Mouse (Mus musculus) liver, embryonic 13.5 days (tissue): ENCODE results near the gene Lrrc45. TPM values are rescaled to one million over a fixed set of nuclear protein-coding genes. Genes with fewer than 3 reads are reported as not detected.
A peak's percentile ranks its signal among the peaks of the same experiment; 100 is the strongest.

Experiments used
- ATAC-seq: fragments of 200-750 bp; cut with Nextera tagmentation; 2 replicates; pipeline ENCODE4 v1.8.0; 2017; ENCODE audit warnings: low read depth, mild to moderate bottlenecking, moderate number of reproducible peaks, moderate library complexity
- DNase-seq: peaks from one replicate; pipeline ENCODE4 v3.0.0; 2022
- H3K27ac ChIP-seq: fragments of 300-500 bp; sonication (generic); 2 replicates; pipeline ENCODE4 v1.5.1; 2015; ENCODE audit warnings: moderate library complexity, mild to moderate bottlenecking, inconsistent platforms
- H3K27me3 ChIP-seq: fragments of 300-500 bp; sonication (generic); 2 replicates; pipeline ENCODE4 v1.6.1; 2015; ENCODE audit warnings: mild to moderate bottlenecking, inconsistent platforms
- H3K36me3 ChIP-seq: fragments of 300-500 bp; sonication (generic); 2 replicates; pipeline ENCODE4 v1.6.1; 2015; ENCODE audit warnings: mild to moderate bottlenecking, inconsistent platforms
- H3K4me1 ChIP-seq: fragments of 300-500 bp; sonication (generic); replicated peaks from 2 replicates; pipeline ENCODE4 v1.6.1; 2015; ENCODE audit warnings: inconsistent platforms
- H3K4me2 ChIP-seq: fragments of 300-500 bp; sonication (generic); 2 replicates; pipeline ENCODE4 v1.6.1; 2015; ENCODE audit warnings: inconsistent platforms, mild to moderate bottlenecking, moderate library complexity
- H3K4me3 ChIP-seq: fragments of 300-500 bp; sonication (generic); replicated peaks from 2 replicates; pipeline ENCODE4 v1.5.1; 2015; ENCODE audit warnings: mild to moderate bottlenecking, inconsistent platforms
- H3K9ac ChIP-seq: fragments of 300-500 bp; sonication (generic); 2 replicates; pipeline ENCODE4 v1.6.1; 2015; ENCODE audit warnings: mild to moderate bottlenecking, inconsistent platforms
- H3K9me3 ChIP-seq: fragments of 300-500 bp; sonication (generic); replicated peaks from 2 replicates; pipeline ENCODE4 v1.6.1; 2016; ENCODE audit warnings: inconsistent platforms
- WGBS: fragments of 180-500 bp; shearing (Covaris S2); methylation state at CpG from one replicate; pipeline ENCODE4 v1.1.7; 2015; ENCODE audit not compliant: insufficient replicate concordance; 5-methylcytosine and 5-hydroxymethylcytosine counted together
- polyA plus RNA-seq: library from polyadenylated mRNA; unstranded; fragments of >200 nt; fragmentation: Nextera tagmentation; extraction: Ambion mirVana; gene quantifications from 2 replicates; pipeline ENCODE4 v1.2.1, GENCODE M21; 2015

Gene Lrrc45
- polyA plus RNA-seq, 1 experiment from 2014 or later, result 13.0 TPM

DNA sequence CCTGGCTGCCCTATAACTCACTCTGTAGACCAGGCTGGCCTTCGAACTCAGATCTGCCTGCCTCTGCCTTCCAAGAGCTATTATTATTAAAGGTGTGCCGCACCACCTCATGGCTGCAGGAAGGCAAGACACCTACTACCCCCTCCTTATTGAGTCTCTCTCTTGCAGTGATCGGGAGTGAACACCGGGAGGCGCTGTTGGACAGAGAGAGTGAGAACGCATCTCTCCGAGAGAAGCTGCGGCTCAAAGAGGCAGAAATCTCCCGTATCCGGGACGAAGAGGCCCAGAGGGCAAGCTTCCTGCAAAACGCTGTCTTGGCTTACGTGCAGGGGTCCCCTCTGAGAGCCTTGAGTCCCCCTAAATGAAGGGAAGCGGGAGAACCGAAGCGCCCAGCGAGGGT lies 6.7 kb downstream of the Lrrc45 start:
- peaks cover 44% of the 10 kb centered on the region for H3K27me3 ChIP-seq
- 13% methylated on average over 17 of the region's 17 CpGs for WGBS
- peaks cover 25% of the 10 kb centered on the region for H3K4me1 ChIP-seq
- DNase-seq (peak; percentile 76), ATAC-seq (no peak)
- H3K36me3 ChIP-seq, result peaks cover 31% of the 10 kb centered on the region
- H3K4me3 ChIP-seq, result peak overlapping the region; percentile 58; the same call in 1 of the 2 replicates
- H3K27ac ChIP-seq, result no peak overlapping the region
- H3K4me2 ChIP-seq, result peak overlapping the region; percentile 81
- no peaks in the 10 kb centered on the region for H3K9me3 ChIP-seq
- H3K9ac ChIP-seq, result no peak overlapping the region

DNA sequence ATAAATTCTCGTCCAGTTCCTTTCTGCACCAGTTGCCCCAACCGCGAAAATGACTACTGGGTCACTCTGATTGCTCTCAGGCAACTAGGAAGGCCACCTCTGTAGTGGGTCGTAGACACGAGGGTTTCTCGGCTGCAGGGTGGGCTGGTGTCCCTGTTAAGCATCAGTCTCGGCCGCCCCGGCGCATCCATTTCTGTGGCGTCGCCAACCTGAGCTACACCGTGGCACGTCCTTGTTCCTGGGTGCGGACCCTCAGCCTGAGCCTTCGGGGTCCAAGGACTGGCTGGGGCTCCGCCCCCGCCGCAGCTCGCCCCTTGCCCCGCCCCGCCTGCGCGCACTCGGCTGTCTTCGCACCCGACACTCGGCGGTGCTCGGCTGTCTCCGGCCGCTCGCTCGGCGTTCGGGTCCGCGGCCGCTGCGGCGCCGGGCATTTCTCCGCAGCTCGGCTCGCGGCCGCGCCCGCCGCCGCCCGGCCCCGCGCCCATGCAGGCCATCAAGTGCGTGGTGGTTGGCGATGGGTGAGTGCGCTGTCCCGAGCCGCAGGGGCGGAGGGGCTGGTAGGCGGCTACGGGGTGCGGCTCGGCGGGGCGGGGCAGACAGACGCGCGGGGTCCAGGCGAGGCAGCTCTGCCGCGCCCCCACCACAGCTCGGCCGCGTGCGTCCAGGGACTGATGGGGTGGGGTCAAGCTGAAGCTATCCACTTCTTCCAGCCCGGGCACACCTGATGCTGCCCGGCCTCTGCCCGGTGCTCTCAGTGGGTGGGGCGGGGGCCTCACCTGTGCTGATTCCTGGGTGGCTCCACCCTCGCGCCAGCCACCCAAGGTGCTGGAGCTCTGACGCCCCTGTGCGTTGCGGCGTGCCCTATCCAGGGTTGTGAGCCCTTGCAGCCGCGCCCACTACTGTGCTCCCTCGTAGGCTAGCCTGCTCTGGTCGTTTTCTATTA lies 7.7 kb downstream of the Lrrc45 start, which contains the start of gene Rac3:
Rac3 (plus strand) TSS at position 347 of the 943 bp plus-strand sequence.
- Histone ChIP-seq H3K27me3 (peaks cover 52% of the 10 kb centered on the region), H3K9ac (peak within 1 kb of the TSS; percentile 61)
- peak; percentile 49 for ATAC-seq

DNA sequence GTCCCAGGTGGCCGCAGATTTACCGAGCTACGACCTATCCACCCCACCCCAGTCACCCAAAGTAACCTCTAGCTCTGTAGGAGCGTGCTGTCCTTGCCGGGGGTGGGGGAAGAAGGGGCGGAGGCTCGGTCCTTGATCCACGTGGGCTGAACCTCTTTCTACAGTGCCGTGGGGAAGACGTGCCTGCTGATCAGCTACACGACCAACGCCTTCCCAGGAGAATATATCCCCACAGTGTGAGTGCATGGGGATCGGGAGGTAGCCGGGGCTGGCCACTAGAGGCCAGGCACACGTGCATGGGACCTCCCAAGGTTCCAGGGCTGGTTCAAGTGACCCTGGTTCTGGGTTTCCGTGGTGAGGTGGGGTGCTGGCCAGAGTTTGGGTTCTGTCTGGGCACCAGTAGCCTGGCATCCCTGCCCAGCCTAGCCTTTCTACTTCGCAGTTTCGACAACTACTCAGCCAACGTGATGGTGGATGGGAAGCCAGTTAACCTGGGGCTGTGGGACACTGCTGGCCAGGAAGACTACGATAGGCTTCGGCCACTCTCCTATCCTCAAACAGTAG lies 8.4 kb downstream of the Lrrc45 start:
- peaks cover 32% of the 10 kb centered on the region for H3K4me1 ChIP-seq
- H3K4me2 ChIP-seq, result peak overlapping the region; percentile 81
- no peak for DNase-seq
- peaks cover 22% of the 10 kb centered on the region; the same call in 1 of the 2 replicates for H3K36me3 ChIP-seq
- peak overlapping the region; percentile 58 for H3K4me3 ChIP-seq
- peaks cover 52% of the 10 kb centered on the region for H3K27me3 ChIP-seq
- 21% methylated on average over 21 of the region's 21 CpGs for WGBS
- no peak for ATAC-seq
- peak overlapping the region; percentile 61 for H3K9ac ChIP-seq
- no peaks in the 10 kb centered on the region for H3K9me3 ChIP-seq
- H3K27ac ChIP-seq, result no peak overlapping the region

More for the DNA sequence above, 7.7 kb downstream of the Lrrc45 start, which contains the start of gene Rac3:
- WGBS, result 1% methylated on average over 88 of the region's 90 CpGs
- DNase-seq, result no peak
- H3K27ac ChIP-seq, result no peak within 1 kb of the TSS
- H3K4me1 ChIP-seq, result peaks cover 25% of the 10 kb centered on the region
- peak within 1 kb of the TSS; percentile 81 for H3K4me2 ChIP-seq
- H3K36me3 ChIP-seq, result peaks cover 25% of the 10 kb centered on the region; the same call in 1 of the 2 replicates
- peak within 1 kb of the TSS; percentile 58 for H3K4me3 ChIP-seq
- H3K9me3 ChIP-seq, result no peaks in the 10 kb centered on the region

DNA sequence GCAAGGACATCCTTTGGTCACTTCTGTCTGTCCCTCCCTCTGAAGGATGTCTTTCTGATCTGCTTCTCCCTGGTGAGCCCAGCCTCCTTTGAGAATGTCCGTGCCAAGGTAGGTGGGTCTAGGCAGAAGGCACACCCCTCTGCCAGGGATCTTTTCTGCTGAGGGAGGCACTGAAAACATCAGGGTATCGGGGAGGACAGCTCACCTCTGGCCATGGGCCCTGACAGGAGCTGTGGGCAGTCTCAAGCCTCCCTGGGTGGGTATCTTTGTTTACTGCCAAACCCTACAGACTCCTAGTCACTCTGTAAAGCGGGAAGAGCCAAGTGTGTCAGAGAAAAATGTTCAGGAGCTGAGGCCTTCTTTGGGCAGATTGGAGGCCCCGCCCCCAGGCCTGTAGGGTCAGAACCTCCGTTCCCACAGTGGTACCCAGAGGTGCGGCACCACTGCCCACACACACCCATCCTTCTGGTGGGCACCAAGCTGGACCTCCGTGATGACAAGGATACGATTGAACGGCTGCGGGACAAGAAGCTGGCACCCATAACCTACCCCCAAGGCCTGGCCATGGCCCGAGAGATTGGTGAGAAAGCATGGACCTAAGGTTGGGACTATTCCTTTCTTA lies 9.1 kb downstream of the Lrrc45 start:
- H3K27me3 ChIP-seq, result peaks cover 52% of the 10 kb centered on the region
- H3K4me1 ChIP-seq, result peaks cover 32% of the 10 kb centered on the region
- no peak overlapping the region for H3K9ac ChIP-seq
- H3K4me3 ChIP-seq, result no peak overlapping the region
- WGBS, result 76% methylated on average over 11 of the region's 11 CpGs
- no peaks in the 10 kb centered on the region for H3K9me3 ChIP-seq
- no peak for ATAC-seq
- no peak for DNase-seq
- H3K4me2 ChIP-seq, result no peak overlapping the region
- H3K27ac ChIP-seq, result no peak overlapping the region
- H3K36me3 ChIP-seq, result peaks cover 16% of the 10 kb centered on the region; the same call in 1 of the 2 replicates

DNA sequence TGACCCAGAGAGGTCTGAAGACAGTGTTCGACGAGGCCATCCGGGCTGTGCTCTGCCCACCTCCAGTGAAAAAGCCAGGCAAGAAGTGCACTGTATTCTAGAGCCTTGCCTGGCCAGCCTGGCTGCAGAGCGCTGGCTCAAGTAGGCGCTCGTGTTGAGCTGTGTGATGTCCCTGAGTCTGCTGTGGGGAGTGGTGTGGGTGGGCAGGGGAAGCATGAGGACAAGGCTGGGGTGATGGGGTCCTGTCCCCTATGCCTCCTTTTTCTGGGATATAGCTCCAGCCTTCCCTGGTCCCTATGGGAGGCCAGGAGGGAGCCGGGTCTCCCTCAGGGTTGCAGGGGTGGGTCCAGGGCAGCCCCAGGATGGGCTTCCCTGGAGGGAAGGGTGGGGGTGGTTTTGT lies 9.8 kb downstream of the Lrrc45 start:
- DNase-seq, result no peak
- peaks cover 32% of the 10 kb centered on the region for H3K4me1 ChIP-seq
- H3K36me3 ChIP-seq, result peaks cover 10% of the 10 kb centered on the region; the same call in 1 of the 2 replicates
- H3K4me2 ChIP-seq, result no peak overlapping the region
- no peak overlapping the region for H3K9ac ChIP-seq
- H3K9me3 ChIP-seq, result no peaks in the 10 kb centered on the region
- peaks cover 54% of the 10 kb centered on the region for H3K27me3 ChIP-seq
- H3K4me3 ChIP-seq, result no peak overlapping the region
- WGBS, result 81% methylated on average over 7 of the region's 7 CpGs
- no peak overlapping the region for H3K27ac ChIP-seq
- ATAC-seq, result no peak

GRCm38 (mm10) chr11:120726243-120727168 lies 12.8 kb downstream of the Lrrc45 start:
- H3K9ac ChIP-seq, result peak overlapping the region; percentile 73
- peak overlapping the region; percentile 86 for H3K4me2 ChIP-seq
- DNase-seq (no peak), ATAC-seq (peak; percentile 57)
- 22% methylated on average over 34 of the region's 36 CpGs for WGBS
- H3K4me1 ChIP-seq, result peaks cover 29% of the 10 kb centered on the region
- no peaks in the 10 kb centered on the region for H3K36me3 ChIP-seq
- peak overlapping the region; percentile 67 for H3K4me3 ChIP-seq
- peaks cover 48% of the 10 kb centered on the region for H3K27me3 ChIP-seq
- H3K27ac ChIP-seq, result no peak overlapping the region
- no peaks in the 10 kb centered on the region for H3K9me3 ChIP-seq

DNA sequence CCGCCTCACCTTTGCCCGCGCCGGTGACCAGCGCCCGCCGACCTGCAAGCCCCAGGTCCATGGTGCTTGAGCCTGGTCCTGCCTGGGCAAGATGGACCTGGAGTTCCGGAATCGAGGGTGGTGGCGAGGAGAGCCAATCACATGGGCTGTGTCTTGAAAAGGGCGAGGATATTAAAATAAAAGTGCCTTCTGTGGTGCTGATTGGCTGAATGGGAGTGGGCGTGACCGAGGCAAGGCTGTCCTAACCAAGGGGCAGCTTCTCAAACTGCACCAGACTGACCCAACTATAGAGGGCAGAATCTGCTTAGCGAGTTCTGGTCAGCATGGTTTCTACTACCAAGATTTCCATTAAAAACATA lies 13.4 kb downstream of the Lrrc45 start, which contains the start of gene Dcxr:
Dcxr (minus strand) TSS at position 113 of the 359 bp plus-strand sequence.
- Histone ChIP-seq H3K9ac (peak within 1 kb of the TSS; percentile 73), H3K4me3 (peak within 1 kb of the TSS; percentile 67), H3K36me3 (no peaks in the 10 kb centered on the region), H3K4me2 (peak within 1 kb of the TSS; percentile 86), H3K4me1 (peaks cover 23% of the 10 kb centered on the region), H3K27ac (no peak within 1 kb of the TSS), H3K9me3 (no peaks in the 10 kb centered on the region), H3K27me3 (peaks cover 47% of the 10 kb centered on the region)
- ATAC-seq (peak; percentile 88), DNase-seq (peak; percentile 81)
- WGBS, result under 1% methylated on average over 14 of the region's 14 CpGs

GRCm38 (mm10) chr11:120727564-120727963 lies 13.8 kb downstream of the Lrrc45 start:
- WGBS, result 44% methylated on average over 12 of the region's 12 CpGs
- H3K4me1 ChIP-seq, result peaks cover 21% of the 10 kb centered on the region
- H3K9ac ChIP-seq, result no peak overlapping the region
- no peak for ATAC-seq
- no peak for DNase-seq
- no peaks in the 10 kb centered on the region for H3K36me3 ChIP-seq
- H3K27ac ChIP-seq, result no peak overlapping the region
- peaks cover 46% of the 10 kb centered on the region for H3K27me3 ChIP-seq
- H3K9me3 ChIP-seq, result no peaks in the 10 kb centered on the region
- H3K4me3 ChIP-seq, result 0 out of 2 replicates have a peak overlapping the region, but pooled peaks have one; percentile 67
- peak overlapping the region; percentile 86 for H3K4me2 ChIP-seq

DNA sequence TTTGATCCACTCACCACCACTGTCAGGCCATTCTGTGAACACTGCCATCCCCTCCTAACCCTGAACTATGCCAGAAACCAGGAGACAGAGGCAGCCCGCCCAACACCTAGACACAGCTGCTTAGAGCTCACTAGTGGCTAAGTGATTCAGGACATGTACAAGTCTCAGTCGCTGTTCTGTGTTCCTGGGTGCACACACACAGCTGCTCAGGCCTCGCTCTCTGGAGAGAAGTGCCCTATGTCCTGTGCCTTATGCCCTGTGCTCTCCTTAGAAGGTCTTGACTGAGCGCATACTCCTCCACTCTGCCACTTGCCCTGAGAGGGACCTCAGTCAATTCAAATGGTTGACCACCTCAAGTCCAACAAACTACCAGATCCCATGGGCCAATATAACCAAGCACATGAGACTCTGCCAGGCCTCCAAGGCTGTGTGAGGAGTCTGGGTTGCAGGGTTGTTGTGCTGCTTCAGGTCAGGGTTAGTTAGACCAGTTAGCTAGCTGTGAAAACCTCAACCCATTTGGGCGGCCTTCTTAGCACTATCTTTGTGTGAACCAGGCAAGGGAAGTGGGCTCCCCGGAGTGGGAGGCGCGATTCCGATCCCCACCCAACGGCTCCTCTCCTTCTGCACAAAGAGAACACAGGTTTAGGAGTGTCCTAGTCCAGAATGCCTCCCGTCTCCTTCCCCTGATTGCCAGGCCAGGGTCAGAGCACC lies 15.0 kb downstream of the Lrrc45 start:
- ATAC-seq, result no peak
- DNase-seq, result no peak
- H3K36me3 ChIP-seq, result no peaks in the 10 kb centered on the region
- H3K27me3 ChIP-seq, result peaks cover 37% of the 10 kb centered on the region
- no peak overlapping the region for H3K27ac ChIP-seq
- H3K4me2 ChIP-seq, result peak overlapping the region; percentile 37
- 66% methylated on average over 11 of the region's 11 CpGs for WGBS
- H3K4me1 ChIP-seq, result peaks cover 21% of the 10 kb centered on the region
- H3K9ac ChIP-seq, result no peak overlapping the region
- H3K4me3 ChIP-seq, result no peak overlapping the region
- H3K9me3 ChIP-seq, result no peaks in the 10 kb centered on the region
